In genomic region chr13:107645121-107645864, GRCm38 (mm10) we compare ENCODE assay signal across 8 mouse cellular contexts.
DNase-seq lines count a peak whose midpoint lies in the region; ATAC-seq lines count a peak whose summit lies in the region.

No protein-coding gene starts in this region.

- DNase-seq in kidney, adult 11 months, result no peak
- DNase-seq in embryo, embryonic 11 days, result peak; percentile 33
- no peak for DNase-seq in hindbrain, embryonic 14.5 days (ENCODE audit: low spot score)
- peak; percentile 48 for DNase-seq in testis, postnatal 10 days (ENCODE audit: low spot score)
- DNase-seq in cerebellum, postnatal 36 days, result no peak
- no peak for DNase-seq in urinary bladder, postnatal 4 days (ENCODE audit: low spot score in 2 of 2)

- peak overlapping the region; percentile 57 for H3K9ac ChIP-seq in kidney, embryonic 16.5 days (replicated peaks; ENCODE audit: low read length)
- H3K9ac ChIP-seq in hindbrain, embryonic 14.5 days, result peak overlapping the region; percentile 63
- H3K9ac ChIP-seq in lung, embryonic 16.5 days (ENCODE audit: low read length), result peak overlapping the region; percentile 56

- no peaks in the 10 kb centered on the region for H3K36me3 ChIP-seq in kidney, embryonic 16.5 days (ENCODE audit: insufficient read depth, low read length)
- H3K36me3 ChIP-seq in hindbrain, embryonic 14.5 days (replicated peaks; ENCODE audit: control insufficient read depth, insufficient read depth), result no peaks in the 10 kb centered on the region
- no peaks in the 10 kb centered on the region for H3K36me3 ChIP-seq in lung, embryonic 16.5 days (ENCODE audit: control insufficient read depth, insufficient read depth, low read length)

- no peaks in the 10 kb centered on the region for H3K9me3 ChIP-seq in kidney, embryonic 16.5 days (ENCODE audit: low read length)
- H3K9me3 ChIP-seq in hindbrain, embryonic 14.5 days (ENCODE audit: control insufficient read depth, low read length), result no peaks in the 10 kb centered on the region
- H3K9me3 ChIP-seq in lung, embryonic 16.5 days (ENCODE audit: control insufficient read depth, low read length), result no peaks in the 10 kb centered on the region

- ATAC-seq in kidney, embryonic 16.5 days (ENCODE audit: low FRiP score, low TSS enrichment), result 0 out of 2 replicates have a peak, but pooled peaks have one; percentile 14
- peak; percentile 26; the same call in 1 of the 2 replicates for ATAC-seq in hindbrain, embryonic 14.5 days (ENCODE audit: low FRiP score)
- no peak for ATAC-seq in lung, embryonic 16.5 days (ENCODE audit: low read depth)

- peak overlapping the region; percentile 43 for H3K4me3 ChIP-seq in kidney, embryonic 16.5 days (ENCODE audit: low read length)
- peak overlapping the region; percentile 36 for H3K4me3 ChIP-seq in hindbrain, embryonic 14.5 days (replicated peaks; ENCODE audit: low read length)
- H3K4me3 ChIP-seq in lung, embryonic 16.5 days (ENCODE audit: low read length), result peak overlapping the region; percentile 45

- H3K4me2 ChIP-seq in kidney, embryonic 16.5 days (replicated peaks; ENCODE audit: low read depth, low read length), result peak overlapping the region; percentile 62
- peak overlapping the region; percentile 59 for H3K4me2 ChIP-seq in hindbrain, embryonic 14.5 days (replicated peaks)
- H3K4me2 ChIP-seq in lung, embryonic 16.5 days (ENCODE audit: low read depth, low read length), result peak overlapping the region; percentile 66

- WGBS in kidney, embryonic 16.5 days, result 4% methylated on average over 36 of the region's 36 CpGs
- WGBS in hindbrain, embryonic 14.5 days, result 4% methylated on average over 36 of the region's 36 CpGs
- 2% methylated on average over 36 of the region's 36 CpGs for whole genome bisulfite sequencing in lung, embryonic 16.5 days

- no peak overlapping the region for H3K27ac ChIP-seq in kidney, embryonic 16.5 days (ENCODE audit: low read length)
- H3K27ac ChIP-seq in hindbrain, embryonic 14.5 days, result peak overlapping the region; percentile 85
- H3K27ac ChIP-seq in lung, embryonic 16.5 days (ENCODE audit: low read length), result no peak overlapping the region

- H3K27me3 ChIP-seq in kidney, embryonic 16.5 days (ENCODE audit: insufficient read depth, low read length), result peaks cover 12% of the 10 kb centered on the region
- H3K27me3 ChIP-seq in hindbrain, embryonic 14.5 days (ENCODE audit: control insufficient read depth, insufficient read depth, low read length), result no peaks in the 10 kb centered on the region
- peaks cover 9% of the 10 kb centered on the region for H3K27me3 ChIP-seq in lung, embryonic 16.5 days (ENCODE audit: control insufficient read depth, insufficient read depth, low read depth, low read length)

- H3K4me1 ChIP-seq in kidney, embryonic 16.5 days (ENCODE audit: insufficient read depth, low read length), result peaks cover 14% of the 10 kb centered on the region
- peaks cover 15% of the 10 kb centered on the region for H3K4me1 ChIP-seq in hindbrain, embryonic 14.5 days (replicated peaks; ENCODE audit: control insufficient read depth, insufficient read depth, low read length)
- H3K4me1 ChIP-seq in lung, embryonic 16.5 days (replicated peaks; ENCODE audit: control insufficient read depth, insufficient read depth, low read length), result peaks cover 12% of the 10 kb centered on the region

Comparison
In these comparisons a context has a peak if more than half of its experiments do, and no peak if none do; other contexts are left out.
1. DNase-seq: peak in embryo, embryonic 11 days (single experiment) and testis, postnatal 10 days (single experiment); none in kidney, adult 11 months (single experiment), hindbrain, embryonic 14.5 days (single experiment), cerebellum, postnatal 36 days (0 of 2) and urinary bladder, postnatal 4 days (0 of 2).
2. Peak in every context shown above with its lines, with median percentiles within 50 percentile points of each other: H3K4me2 ChIP-seq, H3K4me3 ChIP-seq and H3K9ac ChIP-seq.